Mouse (Mus musculus) embryonic facial prominence, embryonic 14.5 days (tissue): ENCODE measurements around the gene Ston2. TPM values are rescaled to one million over a fixed set of nuclear protein-coding genes. Genes with fewer than 3 reads are reported as not detected.

ENCODE experiments used
- ATAC-seq: fragments of 200-750 bp; cut with Nextera tagmentation; 2 replicates; pipeline ENCODE4 v1.8.0; 2017; ENCODE audit warnings: low read depth, moderate number of reproducible peaks, moderate TSS enrichment
- DNase-seq: peaks from one replicate; pipeline ENCODE4 v3.0.0-alpha.2; 2015; ENCODE audit warnings: low spot score
- H3K27ac ChIP-seq: fragments of 300-500 bp; sonication (generic); replicated peaks from 2 replicates; pipeline ENCODE4 v1.5.1; 2014; ENCODE audit warnings: low read depth, mild to moderate bottlenecking, low read length, moderate library complexity
- H3K27me3 ChIP-seq: fragments of 300-500 bp; sonication (generic); replicated peaks from 2 replicates; pipeline ENCODE4 v1.6.1; 2014; ENCODE audit warnings: low read length; ENCODE audit not compliant: control insufficient read depth, insufficient read depth
- H3K36me3 ChIP-seq: fragments of 300-500 bp; sonication (generic); 2 replicates; pipeline ENCODE4 v1.6.1; 2014; ENCODE audit warnings: low read length, mixed read lengths; ENCODE audit not compliant: control insufficient read depth, insufficient read depth
- H3K4me1 ChIP-seq: fragments of 300-500 bp; sonication (generic); 2 replicates; pipeline ENCODE4 v1.6.1; 2014; ENCODE audit warnings: antibody characterized with exemption, low read length; ENCODE audit not compliant: control insufficient read depth, insufficient read depth
- H3K4me2 ChIP-seq: fragments of 300-500 bp; sonication (generic); 2 replicates; pipeline ENCODE4 v1.6.1; 2014; ENCODE audit warnings: low read depth, mild to moderate bottlenecking, low read length, moderate library complexity, mixed read lengths
- H3K4me3 ChIP-seq: fragments of 300-500 bp; sonication (generic); 2 replicates; pipeline ENCODE4 v1.5.1; 2014; ENCODE audit warnings: low read depth, mild to moderate bottlenecking, low read length
- H3K9ac ChIP-seq: fragments of 300-500 bp; sonication (generic); 2 replicates; pipeline ENCODE4 v1.6.1; 2014; ENCODE audit warnings: low read depth, mild to moderate bottlenecking, low read length, moderate library complexity, mixed read lengths
- H3K9me3 ChIP-seq: fragments of 300-500 bp; sonication (generic); 2 replicates; pipeline ENCODE4 v1.6.1; 2016; ENCODE audit warnings: low read length; ENCODE audit not compliant: control insufficient read depth
- WGBS: fragments of 180-500 bp; shearing (Covaris S2); extraction: QIAGEN DNeasy Blood & Tissue Kit; methylation state at CpG from one replicate; pipeline ENCODE4 v1.1.7; 2014; 5-methylcytosine and 5-hydroxymethylcytosine counted together
- microRNA-seq: library from miRNA; unstranded; fragments of <30 nt; microRNA quantifications from one replicate; pipeline ENCODE4, GENCODE M21; 2016; ENCODE audit warnings: borderline number of aligned reads
- polyA plus RNA-seq: library from polyadenylated mRNA; unstranded; fragments of >200 nt; fragmentation: Nextera tagmentation; extraction: Ambion mirVana; gene quantifications from 2 replicates; pipeline ENCODE4 v1.2.1, GENCODE M21; 2014

The Ston2 gene
- polyA plus RNA-seq, 1 experiment from 2014 or later, result 10.5 TPM

DNA sequence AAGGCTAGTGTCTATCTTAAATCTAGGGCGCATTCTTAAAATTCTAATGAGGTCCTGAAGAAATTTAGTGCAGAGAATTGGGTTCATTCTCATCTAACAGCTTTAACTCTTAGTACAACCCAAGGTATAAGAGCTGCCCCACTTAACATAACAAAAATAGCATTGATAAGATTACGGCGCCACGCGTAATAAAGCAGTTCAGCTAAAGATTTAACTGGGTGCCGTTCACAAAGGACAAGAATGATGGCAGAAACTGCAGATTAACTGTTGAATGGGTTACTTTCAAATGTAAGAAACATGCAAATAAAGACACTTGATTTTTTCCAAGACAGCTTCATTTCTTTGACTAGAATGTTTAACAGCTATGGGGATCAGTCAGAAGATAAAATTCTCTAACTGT lies 204.8 kb downstream of the Ston2 start:
- DNase-seq (no peak), ATAC-seq (no peak)
- Histone ChIP-seq H3K36me3 (peaks cover 61% of the 10 kb centered on the region), H3K4me2 (no peak overlapping the region), H3K27ac (no peak overlapping the region), H3K9me3 (no peaks in the 10 kb centered on the region), H3K4me3 (no peak overlapping the region), H3K4me1 (peaks cover 7% of the 10 kb centered on the region; the same call in 1 of the 2 replicates), H3K27me3 (no peaks in the 10 kb centered on the region), H3K9ac (no peak overlapping the region)
- 93% methylated on average over 6 of the region's 6 CpGs for WGBS

Small RNAs within 50 kb of the gene (microRNA-seq; reads per million reads assigned to microRNA genes)
- gene Gm22015, result not detected

Other genes with a start within 250 kb of the Ston2 start
- gene Gtf2a1, start 197.9 kb downstream of the Ston2 start, polyA plus RNA-seq, result 26.9 and 32.2 TPM in 2 replicates
- gene Sel1l, start 60.8 kb upstream of the Ston2 start, polyA plus RNA-seq, result 94.8 and 95.5 TPM in 2 replicates